Mouse (Mus musculus) Patski (cell line): ENCODE results near the gene Cdk13. TPM values are rescaled to one million over a fixed set of nuclear protein-coding genes. Genes with fewer than 3 reads are reported as not detected.

ENCODE experiments used
- ATAC-seq: fragments of 100-300 bp; one replicate; pipeline ENCODE4 v1.8.0; 2021
- CTCF ChIA-PET: fragments of 350-600 bp; sonication (Branson Sonifier 250); formaldehyde crosslinking; loops from one replicate; lab custom pipeline; 2022; ENCODE audit warnings: inconsistent platforms; lab: Charles Lee
- POLR2A ChIA-PET: fragments of 350-600 bp; sonication (Branson Sonifier 250); formaldehyde crosslinking; loops from one replicate; lab custom pipeline; 2022; ENCODE audit warnings: antibody characterized with exemption, inconsistent platforms; lab: Charles Lee
- DNase-seq: peaks from one replicate; pipeline ENCODE4 v3.0.0-alpha.2; 2011; ENCODE audit warnings: low read depth, low spot score
- H3K27me3 ChIP-seq: fragments of 371-371 bp; one replicate; pipeline ENCODE4 v1.5.1; 2021
- CTCF ChIP-seq: fragments of 100-300 bp; IDR thresholded peaks from one replicate; pipeline ENCODE4 v1.5.1; 2021
- in situ Hi-C: fragments of 300-500 bp; cut with MboI; formaldehyde crosslinking; loops from 3 replicates; pipeline ENCODE4 v1.11.1; 2018; ENCODE audit warnings: low pct_unique_long_range_greater_than_20kb, mixed read lengths
- polyA plus RNA-seq: library from polyadenylated mRNA; unstranded; gene quantifications from one replicate; pipeline ENCODE4 v1.2.3, GENCODE M21; 2021

Cdk13 gene
- polyA plus RNA-seq, result 35.0 TPM

GRCm38 (mm10) chr13:17804909-17805613, at the start of gene Cdk13:
Cdk13 (minus strand) TSS chr13:17805097.
- ATAC-seq (peak; percentile 83), DNase-seq (peak; percentile 71)
- no peak for TF ChIP-seq CTCF
- ChIA-PET POLR2A (interaction anchor here (1.0 kb wide), 1 partner anchor 21 kb away, joined by 3 read pairs; no protein-coding TSS in a partner anchor), CTCF (interaction anchor here (1.1 kb wide), 1 partner anchor 11 kb away, joined by 4 read pairs; no protein-coding TSS in a partner anchor)
- H3K27me3 ChIP-seq, result no peaks in the 10 kb centered on the region
- in situ Hi-C loops, result no loop called here

GRCm38 (mm10) chr13:17843336-17843735, 38.4 kb upstream of the Cdk13 start:
- ChIA-PET POLR2A (interaction anchor here (0.7 kb wide), 1 partner anchor 91 kb away, joined by 3 read pairs; no protein-coding TSS in a partner anchor), CTCF (interaction anchor here (1.9 kb wide), 1 partner anchor 140 kb away, joined by 6 read pairs; no protein-coding TSS in a partner anchor)
- DNase-seq (no peak), ATAC-seq (no peak)
- in situ Hi-C loops, result loop anchor here (25.0 kb wide), 1 partner anchor 319 kb away; no protein-coding TSS in a partner anchor
- no peak for TF ChIP-seq CTCF
- no peaks in the 10 kb centered on the region for H3K27me3 ChIP-seq

- CTCF ChIA-PET, result interaction anchor here (1.9 kb wide), 1 partner anchor 140 kb away, joined by 6 read pairs; no protein-coding TSS in a partner anchor
- no peak for TF ChIP-seq CTCF
- no peaks in the 10 kb centered on the region for H3K27me3 ChIP-seq
- DNase-seq (no peak), ATAC-seq (no peak)
- POLR2A ChIA-PET, result no interaction called here
- in situ Hi-C loops, result loop anchor here (25.0 kb wide), 1 partner anchor 320 kb away; no protein-coding TSS in a partner anchor
Observed at GRCm38 (mm10) chr13:17842756-17843155, 37.9 kb upstream of the Cdk13 start.

GRCm38 (mm10) chr13:17839137-17839536, 34.2 kb upstream of the Cdk13 start:
- no peak for ATAC-seq
- in situ Hi-C loops, result loop anchor here (5.0 to 25.0 kb wide), 2 partner anchors 143 to 323 kb away; no protein-coding TSS in a partner anchor
- DNase-seq, result no peak
- CTCF ChIA-PET, result interaction anchor here (0.8 to 3.7 kb wide), 5 partner anchors 11 to 145 kb away, joined by 3 to 19 read pairs (median 5); no protein-coding TSS in a partner anchor
- POLR2A ChIA-PET, result no interaction called here
- H3K27me3 ChIP-seq, result no peaks in the 10 kb centered on the region
- no peak for TF ChIP-seq CTCF

- peak; percentile 60 for TF ChIP-seq CTCF
- POLR2A ChIA-PET, result no interaction called here
- H3K27me3 ChIP-seq, result no peaks in the 10 kb centered on the region
- in situ Hi-C loops, result loop anchor here (5.0 to 25.0 kb wide), 2 partner anchors 144 to 324 kb away; no protein-coding TSS in a partner anchor
- CTCF ChIA-PET, result interaction anchor here (0.8 to 3.7 kb wide), 5 partner anchors 10 to 146 kb away, joined by 3 to 19 read pairs (median 5); no protein-coding TSS in a partner anchor
- no peak for ATAC-seq
- DNase-seq, result peak; percentile 24
Observed at GRCm38 (mm10) chr13:17838484-17838851, 33.6 kb upstream of the Cdk13 start.

- ATAC-seq, result peak; percentile 44
- peak; percentile 17 for DNase-seq
- H3K27me3 ChIP-seq, result no peaks in the 10 kb centered on the region
- in situ Hi-C loops, result loop anchor here (5.0 to 25.0 kb wide), 2 partner anchors 144 to 324 kb away; no protein-coding TSS in a partner anchor
- CTCF ChIA-PET, result interaction anchor here (0.8 to 3.7 kb wide), 5 partner anchors 9 to 146 kb away, joined by 4 to 19 read pairs (median 11); no protein-coding TSS in a partner anchor
- POLR2A ChIA-PET, result no interaction called here
- TF ChIP-seq CTCF, result peak; percentile 84
Observed at GRCm38 (mm10) chr13:17837610-17838483, 33.0 kb upstream of the Cdk13 start.

GRCm38 (mm10) chr13:17836808-17837207, 31.9 kb upstream of the Cdk13 start:
- DNase-seq (no peak), ATAC-seq (no peak)
- TF ChIP-seq CTCF, result no peak
- CTCF ChIA-PET, result interaction anchor here (1.2 kb wide), 2 partner anchors 10 to 147 kb away, joined by 8 to 11 read pairs; no protein-coding TSS in a partner anchor
- no peaks in the 10 kb centered on the region for H3K27me3 ChIP-seq
- in situ Hi-C loops, result loop anchor here (5.0 to 25.0 kb wide), 2 partner anchors 145 to 325 kb away; no protein-coding TSS in a partner anchor
- POLR2A ChIA-PET, result no interaction called here

- ChIA-PET CTCF (no interaction called here), POLR2A (no interaction called here)
- H3K27me3 ChIP-seq, result no peaks in the 10 kb centered on the region
- in situ Hi-C loops, result loop anchor here (25.0 kb wide), 1 partner anchor 329 kb away; no protein-coding TSS in a partner anchor
- DNase-seq (no peak), ATAC-seq (no peak)
- TF ChIP-seq CTCF, result no peak
Observed at GRCm38 (mm10) chr13:17832940-17833339, 28.0 kb upstream of the Cdk13 start.

- ATAC-seq (no peak), DNase-seq (no peak)
- ChIA-PET CTCF (no interaction called here), POLR2A (no interaction called here)
- no peak for TF ChIP-seq CTCF
- in situ Hi-C loops, result no loop called here
- H3K27me3 ChIP-seq, result no peaks in the 10 kb centered on the region
Observed at GRCm38 (mm10) chr13:17817226-17817625, 12.3 kb upstream of the Cdk13 start.

- TF ChIP-seq CTCF, result no peak
- no peak for DNase-seq
- POLR2A ChIA-PET, result interaction anchor here (0.6 to 1.0 kb wide), 2 partner anchors 21 to 160 kb away, joined by 3 read pairs; no protein-coding TSS in a partner anchor
- no peak for ATAC-seq
- no peaks in the 10 kb centered on the region for H3K27me3 ChIP-seq
- CTCF ChIA-PET, result interaction anchor here (1.0 to 1.1 kb wide), 2 partner anchors 10 to 51 kb away, joined by 3 to 4 read pairs; no protein-coding TSS in a partner anchor
- in situ Hi-C loops, result no loop called here
Observed at GRCm38 (mm10) chr13:17805614-17805975, 698 bp upstream of the Cdk13 start.
